Mouse (Mus musculus) forebrain, postnatal 0 days (tissue): ENCODE measurements around the gene Igfn1. TPM values are rescaled to one million over a fixed set of nuclear protein-coding genes. Genes with fewer than 3 reads are reported as not detected.

Source experiments
- ATAC-seq: fragments of 200-750 bp; cut with Nextera tagmentation; 2 replicates; pipeline ENCODE4 v1.8.0; 2017; ENCODE audit warnings: mild to moderate bottlenecking, moderate library complexity
- DNase-seq: peaks from one replicate; pipeline ENCODE4 v3.0.0-alpha.2; 2015
- H3K27ac ChIP-seq: fragments of 300-500 bp; sonication (generic); 2 replicates; pipeline ENCODE4 v1.5.1; 2014; ENCODE audit warnings: low read depth, mild to moderate bottlenecking, antibody characterized with exemption, low read length, moderate library complexity, mixed read lengths
- H3K27me3 ChIP-seq: fragments of 300-500 bp; sonication (generic); 2 replicates; pipeline ENCODE4 v1.6.1; 2014; ENCODE audit warnings: mild to moderate bottlenecking, low read length, mixed read lengths; ENCODE audit not compliant: insufficient read depth
- H3K36me3 ChIP-seq: fragments of 300-500 bp; sonication (generic); 2 replicates; pipeline ENCODE4 v1.6.1; 2014; ENCODE audit warnings: mild to moderate bottlenecking, moderate library complexity; ENCODE audit not compliant: insufficient read depth
- H3K4me1 ChIP-seq: fragments of 300-500 bp; sonication (generic); 2 replicates; pipeline ENCODE4 v1.6.1; 2014; ENCODE audit warnings: antibody characterized with exemption; ENCODE audit not compliant: insufficient read depth
- H3K4me2 ChIP-seq: fragments of 300-500 bp; sonication (generic); 2 replicates; pipeline ENCODE4 v1.6.1; 2014; ENCODE audit warnings: low read depth, mild to moderate bottlenecking, moderate library complexity
- H3K4me3 ChIP-seq: fragments of 300-500 bp; sonication (generic); 2 replicates; pipeline ENCODE4 v1.5.1; 2014; ENCODE audit warnings: low read depth, low read length, mixed read lengths
- H3K9ac ChIP-seq: fragments of 300-500 bp; sonication (generic); 2 replicates; pipeline ENCODE4 v1.6.1; 2014; ENCODE audit warnings: mild to moderate bottlenecking
- H3K9me3 ChIP-seq: fragments of 300-500 bp; sonication (generic); 2 replicates; pipeline ENCODE4 v1.6.1; 2016; ENCODE audit warnings: low read length
- CTCF ChIP-seq: sonication (generic); IDR thresholded peaks from 2 replicates; pipeline ENCODE4 v1.5.1; 2016; ENCODE audit warnings: antibody characterized with exemption, control low read depth, low read depth
- WGBS: fragments of 180-500 bp; shearing (Covaris S2); extraction: QIAGEN DNeasy Blood & Tissue Kit; methylation state at CpG from one replicate; pipeline ENCODE4 v1.1.7; 2014; 5-methylcytosine and 5-hydroxymethylcytosine counted together
- polyA plus RNA-seq: library from polyadenylated mRNA; unstranded; fragments of >200 nt; fragmentation: Nextera tagmentation; extraction: Ambion mirVana; gene quantifications from 2 replicates; pipeline ENCODE4 v1.2.1, GENCODE M21; 2015
- total RNA-seq: library from RNA; depleted of rRNA; stranded (reverse); fragments of >200 nt; gene quantifications from 2 replicates; pipeline ENCODE4 v1.2.3, GENCODE M21; 2014; rRNA removed

Igfn1 gene
- total RNA-seq (not detected in 2 replicates), polyA plus RNA-seq (not detected in 2 replicates)

GRCm38 (mm10) chr1:136006292-136006748 is at the start of gene Igfn1:
Gene Igfn1 (minus strand): TSS chr1:136006342.
- no peak within 1 kb of the TSS for H3K27ac ChIP-seq
- H3K9me3 ChIP-seq, result no peaks in the 10 kb centered on the region
- 88% methylated on average over 3 of the region's 3 CpGs for WGBS
- H3K4me1 ChIP-seq, result no peaks in the 10 kb centered on the region
- ATAC-seq (no peak), DNase-seq (no peak)
- peaks cover 6% of the 10 kb centered on the region; the same call in 1 of the 2 replicates for H3K27me3 ChIP-seq
- TF ChIP-seq CTCF, result no peak
- H3K4me3 ChIP-seq, result peak within 1 kb of the TSS; percentile 23; the same call in 1 of the 2 replicates
- H3K36me3 ChIP-seq, result no peaks in the 10 kb centered on the region
- no peak within 1 kb of the TSS for H3K9ac ChIP-seq
- 0 out of 2 replicates have a peak within 1 kb of the TSS, but pooled peaks have one; percentile 56 for H3K4me2 ChIP-seq

- Histone ChIP-seq H3K9me3 (no peaks in the 10 kb centered on the region), H3K4me2 (peak overlapping the region; percentile 5; the same call in 1 of the 2 replicates), H3K4me3 (no peak overlapping the region), H3K4me1 (peaks cover 22% of the 10 kb centered on the region), H3K27me3 (peaks cover under 1% of the 10 kb centered on the region; the same call in 1 of the 2 replicates), H3K27ac (peak overlapping the region; percentile 84), H3K36me3 (no peaks in the 10 kb centered on the region), H3K9ac (no peak overlapping the region)
- 18% methylated on average over 3 of the region's 3 CpGs for WGBS
- ATAC-seq (peak; percentile 80), DNase-seq (peak; percentile 81)
- TF ChIP-seq CTCF, result no peak
These were observed 49.6 kb upstream of the Igfn1 start for GRCm38 (mm10) chr1:136055771-136056170.

GRCm38 (mm10) chr1:136052547-136052946 is 46.4 kb upstream of the Igfn1 start, which contains the start of gene Cacna1s:
Gene Cacna1s (plus strand): TSS chr1:136052750.
- Histone ChIP-seq H3K36me3 (no peaks in the 10 kb centered on the region), H3K4me1 (peaks cover 23% of the 10 kb centered on the region), H3K4me3 (no peak within 1 kb of the TSS), H3K27ac (no peak within 1 kb of the TSS), H3K9ac (no peak within 1 kb of the TSS; the same call in 1 of the 2 replicates), H3K27me3 (peaks cover 15% of the 10 kb centered on the region; the same call in 1 of the 2 replicates), H3K4me2 (no peak within 1 kb of the TSS), H3K9me3 (no peaks in the 10 kb centered on the region)
- ATAC-seq (no peak), DNase-seq (no peak)
- WGBS, result 55% methylated on average over 11 of the region's 11 CpGs
- TF ChIP-seq CTCF, result no peak

GRCm38 (mm10) chr1:136051465-136051864 is 45.3 kb upstream of the Igfn1 start:
- H3K4me3 ChIP-seq, result peak overlapping the region; percentile 39
- peak; percentile 77 for ATAC-seq
- H3K4me2 ChIP-seq, result peak overlapping the region; percentile 63
- peaks cover 15% of the 10 kb centered on the region; the same call in 1 of the 2 replicates for H3K27me3 ChIP-seq
- no peak overlapping the region for H3K27ac ChIP-seq
- H3K9ac ChIP-seq, result peak overlapping the region; percentile 54
- H3K4me1 ChIP-seq, result peaks cover 17% of the 10 kb centered on the region
- no peaks in the 10 kb centered on the region for H3K36me3 ChIP-seq
- TF ChIP-seq CTCF, result peak; percentile 95
- 4% methylated on average over 6 of the region's 6 CpGs for WGBS
- no peaks in the 10 kb centered on the region for H3K9me3 ChIP-seq
- DNase-seq, result peak; percentile 91

- WGBS, result 3% methylated on average over 35 of the region's 36 CpGs
- H3K27me3 ChIP-seq, result peaks cover 15% of the 10 kb centered on the region; the same call in 1 of the 2 replicates
- peak; percentile 34 for ATAC-seq
These were observed 44.8 kb upstream of the Igfn1 start for GRCm38 (mm10) chr1:136051013-136051315.

GRCm38 (mm10) chr1:136050312-136051012 is 44.3 kb upstream of the Igfn1 start, which contains the start of gene Ascl5:
Gene Ascl5 (plus strand): TSS chr1:136050804.
- Histone ChIP-seq H3K36me3 (no peaks in the 10 kb centered on the region), H3K4me2 (peak within 1 kb of the TSS; percentile 63), H3K27me3 (peaks cover 15% of the 10 kb centered on the region; the same call in 1 of the 2 replicates), H3K4me1 (peaks cover 7% of the 10 kb centered on the region), H3K9me3 (no peaks in the 10 kb centered on the region), H3K4me3 (peak within 1 kb of the TSS; percentile 39), H3K9ac (peak within 1 kb of the TSS; percentile 54), H3K27ac (no peak within 1 kb of the TSS)
- 22% methylated on average over 29 of the region's 29 CpGs for WGBS
- no peak for DNase-seq
- no peak for ATAC-seq
- no peak for TF ChIP-seq CTCF

More at GRCm38 (mm10) chr1:136051013-136051315, 44.8 kb upstream of the Igfn1 start:
- peak overlapping the region; percentile 54 for H3K9ac ChIP-seq
- no peak for TF ChIP-seq CTCF
- peak overlapping the region; percentile 63 for H3K4me2 ChIP-seq
- DNase-seq, result peak; percentile 61
- no peaks in the 10 kb centered on the region for H3K9me3 ChIP-seq
- H3K27ac ChIP-seq, result no peak overlapping the region
- peak overlapping the region; percentile 39 for H3K4me3 ChIP-seq
- no peaks in the 10 kb centered on the region for H3K36me3 ChIP-seq
- peaks cover 12% of the 10 kb centered on the region for H3K4me1 ChIP-seq

GRCm38 (mm10) chr1:136047894-136048293 is 41.8 kb upstream of the Igfn1 start:
- ATAC-seq, result no peak
- no peak overlapping the region for H3K27ac ChIP-seq
- H3K9me3 ChIP-seq, result no peaks in the 10 kb centered on the region
- WGBS, result 74% methylated on average over 9 of the region's 9 CpGs
- TF ChIP-seq CTCF, result no peak
- H3K27me3 ChIP-seq, result peaks cover 15% of the 10 kb centered on the region; the same call in 1 of the 2 replicates
- peaks cover 5% of the 10 kb centered on the region; the same call in 1 of the 2 replicates for H3K4me1 ChIP-seq
- no peak for DNase-seq
- no peak overlapping the region for H3K4me2 ChIP-seq
- no peak overlapping the region for H3K9ac ChIP-seq
- no peaks in the 10 kb centered on the region for H3K36me3 ChIP-seq
- no peak overlapping the region for H3K4me3 ChIP-seq
